Mouse (Mus musculus): ENCODE measurements around the gene Spin1. TPM values are rescaled to one million over a fixed set of nuclear protein-coding genes. Genes with fewer than 3 reads are reported as not detected.
"Not testable (repeated sequence)": the region's sequence is repeated elsewhere in the genome, so short reads cannot be mapped to it uniquely, and the experiment has no call there.

Spin1 gene
- 59.2 and 72.5 TPM in 2 replicates for total RNA-seq (2021)
- long read RNA-seq, full-length matches to known transcripts = 53 of 82 reads
- long read RNA-seq, partial matches to known transcripts = 3 of 82 reads
- long read RNA-seq, other reads (novel, unspliced or antisense) = 26 of 82 reads

DNA sequence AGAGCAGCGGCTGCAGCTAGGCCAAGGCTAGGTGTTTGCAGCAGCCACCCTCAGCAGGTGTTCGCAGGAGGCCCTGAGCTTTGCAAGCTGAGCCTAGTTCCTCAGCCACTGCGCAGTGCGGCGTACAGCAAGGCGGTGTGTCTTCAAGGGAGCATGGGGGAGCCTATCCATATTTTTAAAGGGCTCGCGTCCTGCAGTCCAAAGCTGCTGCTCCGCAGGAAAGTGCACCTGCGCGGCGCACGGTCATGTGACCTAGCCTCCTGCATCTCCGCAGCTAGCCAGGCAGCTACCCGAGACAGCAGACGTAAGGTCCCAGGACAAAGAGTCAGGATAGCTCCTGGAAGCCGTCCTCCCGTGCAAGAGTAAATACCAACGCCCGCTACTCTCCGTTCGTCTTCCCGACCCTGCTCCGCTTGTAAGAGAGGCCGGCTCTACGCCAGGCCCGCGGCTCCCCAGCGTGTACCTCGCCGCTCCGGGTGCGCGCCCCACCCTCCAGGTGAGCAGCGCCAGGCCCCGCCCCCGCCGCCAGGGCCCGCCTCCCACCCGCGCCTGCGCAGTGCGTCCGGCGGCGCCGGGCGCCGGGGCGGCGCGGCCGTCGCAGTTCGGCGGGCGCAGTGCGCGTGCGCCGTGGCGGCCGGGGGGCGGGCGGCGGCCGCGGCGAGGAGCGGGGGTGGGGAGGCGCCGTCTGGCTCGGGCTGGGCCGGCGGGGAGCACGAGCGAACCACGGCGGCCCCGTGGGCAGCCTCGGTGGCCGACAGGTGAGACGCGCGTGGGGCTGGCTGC, at the start of gene Spin1:
TSS of gene Spin1 (plus strand) at position 648 of the 783 bp plus-strand sequence.
- peak; percentile 90 for DNase-seq

DNA sequence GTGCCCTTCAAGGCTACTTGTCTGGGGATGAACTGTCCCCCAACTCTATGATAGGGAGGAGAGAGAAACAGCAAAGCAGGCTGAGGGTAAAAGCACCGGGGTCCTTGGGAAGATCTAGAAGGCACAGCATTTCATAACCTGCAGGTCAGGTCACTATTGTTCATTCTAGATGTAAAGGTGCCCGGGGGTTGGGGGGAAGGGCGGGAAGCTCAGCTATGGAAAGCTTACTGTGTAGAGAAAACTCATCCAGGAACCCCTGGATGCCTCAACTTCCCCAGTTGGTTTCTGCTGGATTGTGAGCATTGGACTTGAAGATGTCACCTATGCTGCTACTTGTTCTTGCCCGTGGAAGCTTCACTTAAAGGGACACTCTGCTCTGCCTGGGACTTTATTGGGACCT, 49.7 kb upstream of the Spin1 start:
- no peak for DNase-seq

DNA sequence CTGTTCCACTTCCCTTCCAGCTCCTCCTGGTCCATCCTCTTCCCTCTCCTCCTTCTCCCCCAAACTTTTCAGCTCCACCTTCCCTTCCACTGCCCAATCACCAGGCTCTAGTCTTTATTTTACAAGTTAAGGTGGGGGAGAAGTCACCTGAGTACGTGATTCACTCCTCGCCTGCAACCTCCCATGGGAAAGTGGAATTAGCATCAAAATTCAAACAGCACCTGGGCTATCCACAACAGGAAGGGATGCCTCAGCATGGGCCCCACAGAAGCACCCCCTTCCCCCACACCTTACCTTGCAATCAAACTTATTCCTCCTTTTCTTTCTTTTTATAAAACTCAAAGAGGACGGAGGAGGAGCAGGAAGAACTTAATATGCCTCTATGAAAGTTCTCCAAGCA, 48.3 kb upstream of the Spin1 start:
- DNase-seq = no peak

DNA sequence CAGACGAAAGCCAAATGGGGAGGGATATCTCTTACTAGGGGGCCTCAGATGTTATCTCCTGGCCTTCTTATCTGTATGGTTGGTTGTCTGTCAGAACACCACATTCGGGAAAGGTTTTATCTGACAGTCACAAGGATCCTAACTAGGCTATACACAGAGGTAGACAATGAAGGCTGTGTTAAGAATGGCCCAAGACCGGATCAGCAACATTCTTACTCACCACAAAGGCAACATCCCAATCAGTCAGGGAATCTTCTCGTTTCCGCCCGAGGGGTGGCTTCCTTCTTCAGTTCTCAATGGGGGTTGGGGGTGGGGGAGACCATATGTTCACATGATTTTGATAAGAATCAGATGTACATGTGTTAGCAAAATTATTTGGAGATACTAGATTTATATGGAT, 37.7 kb upstream of the Spin1 start:
- no peak for DNase-seq

DNA sequence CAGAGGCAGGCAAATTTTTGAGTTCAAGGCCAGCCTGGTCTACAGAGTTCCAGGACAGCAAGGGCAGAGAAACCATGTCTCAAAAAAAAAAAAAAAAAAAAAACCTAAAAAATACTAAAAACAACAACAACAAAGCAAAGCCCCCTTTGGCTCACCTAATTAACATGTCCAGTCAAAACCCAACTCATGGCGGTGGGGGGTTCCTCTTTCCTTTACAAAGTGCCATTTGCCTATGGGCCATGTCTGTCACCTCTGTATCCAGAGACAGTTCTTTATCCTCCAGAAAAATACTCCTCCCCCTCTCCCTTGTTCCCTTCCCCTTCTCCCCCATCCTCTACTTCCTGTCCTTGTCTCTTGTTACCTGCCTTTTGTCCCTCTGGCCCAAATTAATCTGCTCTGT, 37.0 kb upstream of the Spin1 start:
- DNase-seq = no peak

DNA sequence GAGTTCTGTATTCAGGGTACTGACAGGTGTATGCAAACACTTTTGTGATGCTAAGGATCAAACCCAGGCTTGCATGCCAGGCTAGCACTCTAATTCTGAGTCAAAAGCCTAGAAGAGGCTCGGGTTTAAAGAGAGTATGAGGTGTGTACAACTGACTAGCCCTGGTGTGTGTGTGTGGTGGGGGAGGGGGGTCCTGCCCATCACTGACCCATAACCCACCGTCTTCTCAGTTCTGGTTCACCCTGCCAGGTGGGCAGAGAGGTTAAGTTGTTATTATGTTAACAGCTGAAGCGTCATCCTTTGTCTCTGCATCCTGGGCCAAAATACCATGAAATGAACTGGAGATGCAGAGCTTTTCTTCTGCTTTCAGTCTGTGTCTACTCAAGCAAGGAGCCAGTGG, 36.3 kb upstream of the Spin1 start:
- DNase-seq = no peak

DNA sequence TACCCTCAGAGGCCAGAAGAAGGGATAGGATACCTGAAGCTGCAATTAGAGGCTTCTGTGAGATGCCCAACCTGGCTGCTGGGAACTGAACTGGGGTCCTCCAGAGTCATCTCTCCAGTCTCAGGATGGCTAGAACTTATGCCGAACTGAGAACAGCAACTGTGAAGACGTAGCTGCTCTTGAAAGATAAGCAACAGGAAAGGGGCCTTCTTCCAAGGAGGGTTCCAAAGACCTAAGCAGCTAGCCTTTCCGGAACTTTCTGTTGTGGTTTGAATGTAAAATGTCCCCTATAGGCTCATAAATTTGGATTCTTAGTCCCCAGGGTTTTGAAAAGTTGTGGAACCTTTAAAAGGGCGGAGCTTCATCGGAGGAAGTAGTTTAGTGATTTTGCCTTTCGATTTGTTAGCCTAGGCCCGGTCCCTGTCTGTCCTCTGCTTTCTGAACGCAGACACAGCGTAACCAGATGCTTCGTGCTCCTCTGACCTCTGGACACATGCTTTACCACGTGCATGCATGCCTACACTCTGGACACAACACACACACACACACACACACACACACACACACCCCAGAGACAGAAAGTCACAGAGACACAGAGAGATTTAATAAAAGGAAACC, 29.5 kb upstream of the Spin1 start:
- no peak for DNase-seq

DNA sequence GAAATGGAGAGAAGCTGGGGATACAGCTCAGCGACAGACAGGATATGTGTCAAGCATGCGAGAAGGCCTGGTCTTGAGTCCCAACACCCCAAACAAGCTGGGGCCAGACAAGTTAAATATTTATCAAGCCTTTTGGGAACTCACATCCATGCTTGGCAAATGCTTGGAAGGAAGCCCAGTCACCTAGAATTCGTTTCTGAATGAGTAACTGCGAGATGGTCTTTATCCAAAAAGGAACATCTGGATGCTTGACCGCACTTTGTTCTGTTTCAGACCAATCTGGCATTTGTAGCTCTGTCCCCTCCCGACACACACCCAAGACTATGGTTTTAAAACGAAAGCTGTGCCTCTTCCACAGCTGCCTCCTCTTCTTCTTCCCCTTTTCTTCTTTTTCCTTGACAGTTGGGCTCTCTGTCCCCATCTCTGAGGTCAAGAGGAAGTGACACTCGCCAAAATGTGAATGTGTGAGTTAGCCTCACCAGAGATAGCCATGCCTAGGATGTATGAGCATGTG, 28.9 kb upstream of the Spin1 start:
- no peak for DNase-seq

DNA sequence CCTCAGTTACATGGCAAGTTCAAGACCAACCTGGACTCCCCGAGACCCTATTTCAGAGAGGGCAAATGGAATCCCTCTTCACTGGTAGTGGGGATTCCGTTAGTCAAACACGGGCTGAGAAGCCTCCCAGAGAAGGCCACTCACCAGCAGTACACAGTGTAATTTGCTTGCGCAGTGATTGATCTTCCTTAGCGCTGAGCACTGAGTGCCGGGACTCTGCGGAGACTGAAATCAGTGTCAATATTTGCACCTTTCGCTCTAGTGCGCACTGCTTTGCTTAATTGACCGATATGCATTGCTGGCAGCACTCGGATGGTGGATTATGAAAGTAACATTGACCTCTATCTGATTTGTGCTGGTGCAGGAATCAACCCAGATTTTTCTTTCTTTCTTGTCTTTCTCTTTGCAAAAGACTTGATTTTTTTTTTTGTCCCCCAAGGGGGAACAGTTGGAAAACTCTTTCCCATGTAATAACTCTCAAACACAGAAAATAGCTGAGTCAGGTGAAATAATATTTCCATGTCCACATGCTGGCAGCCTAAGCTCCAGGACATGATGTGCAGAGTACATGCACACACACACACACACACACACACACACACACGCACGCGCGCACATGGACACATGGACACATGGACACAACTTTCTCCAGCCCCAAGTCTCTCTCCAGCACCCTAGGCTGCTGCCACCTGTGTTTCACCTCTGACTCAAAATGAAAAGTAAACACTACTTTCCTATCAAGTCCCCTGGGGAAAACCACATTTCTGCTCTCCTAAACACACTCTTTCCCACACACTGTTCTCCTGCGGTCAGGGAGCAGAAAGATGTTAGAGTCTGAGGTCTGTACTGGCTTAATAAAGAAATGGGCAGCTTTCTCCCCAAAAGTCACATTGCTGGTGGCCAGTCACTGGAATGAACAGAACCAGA, 27.5 kb upstream of the Spin1 start:
- no peak for DNase-seq

DNA sequence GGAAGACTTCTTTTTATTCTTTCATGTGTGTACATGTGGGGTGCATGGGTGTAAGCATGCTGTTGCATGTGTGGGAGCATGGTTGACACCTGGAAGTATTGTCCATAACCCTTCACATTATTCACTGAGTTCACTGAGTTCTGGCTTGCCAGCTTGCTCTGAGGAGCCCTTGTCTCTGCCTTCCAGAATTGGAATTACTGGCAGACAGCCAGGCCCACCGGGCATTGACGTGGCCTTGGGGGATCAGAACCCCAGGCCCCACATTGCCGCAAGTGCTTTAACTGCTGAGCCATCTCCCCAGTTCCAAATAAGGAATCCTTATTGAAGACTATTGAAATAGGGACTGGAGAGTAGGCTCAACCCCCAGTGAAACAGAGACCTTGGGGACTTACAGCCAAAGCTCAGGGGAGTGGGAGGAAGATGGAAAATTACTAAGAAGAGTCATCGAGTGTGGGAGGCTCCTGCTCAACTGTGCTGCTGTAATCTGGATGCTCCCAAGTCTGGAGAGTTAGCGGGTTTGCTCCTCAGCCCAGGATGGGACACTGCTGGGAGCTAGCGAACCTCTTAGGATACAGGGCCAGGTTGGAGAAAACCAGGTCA, 26.5 kb upstream of the Spin1 start:
- peak; percentile 50 for DNase-seq

DNA sequence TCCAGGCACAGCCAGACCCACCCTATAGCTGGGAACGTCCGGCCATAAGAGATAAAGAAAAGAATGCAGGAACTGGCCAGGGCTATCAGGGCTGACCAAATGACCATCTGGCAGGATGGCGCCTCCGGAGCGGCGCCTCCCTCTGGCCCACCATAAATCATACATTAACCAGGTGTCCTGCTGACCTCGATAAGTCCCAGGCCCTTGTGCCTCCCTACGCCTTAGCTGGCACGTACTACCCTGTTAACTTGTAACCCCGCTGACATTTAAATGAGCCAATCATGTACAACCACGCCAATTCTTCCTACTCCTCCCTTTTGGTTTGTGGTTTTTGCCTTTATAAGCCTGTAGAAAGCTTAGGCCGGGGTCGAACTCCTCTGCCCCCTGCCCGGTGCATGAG, 24.5 kb upstream of the Spin1 start:
- not testable (repeated sequence) for DNase-seq

DNA sequence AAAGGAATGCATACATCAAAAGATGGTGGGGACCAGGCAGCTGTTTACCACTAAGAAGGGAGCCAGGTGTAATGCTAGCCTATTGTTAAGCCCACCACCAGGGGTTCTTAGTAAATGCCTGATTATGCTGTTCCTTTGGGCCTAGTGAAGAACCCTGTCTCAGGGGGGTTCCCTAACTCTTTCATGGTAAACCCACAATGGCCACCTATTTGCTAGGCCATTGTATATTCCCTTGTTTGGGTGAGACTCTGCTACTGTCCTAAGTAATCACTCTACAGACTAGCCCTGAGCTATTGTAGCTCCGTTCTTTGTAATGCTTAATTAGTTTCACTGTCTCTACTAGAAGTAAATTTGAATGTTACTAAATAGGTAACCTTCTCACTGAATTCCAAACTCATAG, 22.1 kb upstream of the Spin1 start:
- DNase-seq = not testable (repeated sequence)

DNA sequence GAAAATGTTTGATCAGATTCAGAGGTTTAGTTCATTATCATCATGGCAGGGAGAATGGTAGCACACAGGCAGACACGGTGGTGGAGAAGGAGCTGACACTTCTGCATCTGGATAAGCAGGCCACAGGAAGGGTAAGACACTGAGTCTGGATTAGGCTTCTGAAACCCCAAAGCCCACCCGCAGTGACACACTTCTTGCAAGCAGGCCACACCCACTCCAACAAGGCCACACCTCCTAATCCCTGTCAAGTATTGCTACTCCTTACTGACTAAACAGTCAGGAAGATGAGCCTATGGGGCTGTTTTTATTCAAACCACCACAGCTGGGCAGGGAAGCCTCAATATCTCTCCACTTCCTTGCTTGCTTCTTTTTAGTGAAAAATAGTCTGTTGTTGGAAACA, 19.9 kb upstream of the Spin1 start:
- no peak for DNase-seq

DNA sequence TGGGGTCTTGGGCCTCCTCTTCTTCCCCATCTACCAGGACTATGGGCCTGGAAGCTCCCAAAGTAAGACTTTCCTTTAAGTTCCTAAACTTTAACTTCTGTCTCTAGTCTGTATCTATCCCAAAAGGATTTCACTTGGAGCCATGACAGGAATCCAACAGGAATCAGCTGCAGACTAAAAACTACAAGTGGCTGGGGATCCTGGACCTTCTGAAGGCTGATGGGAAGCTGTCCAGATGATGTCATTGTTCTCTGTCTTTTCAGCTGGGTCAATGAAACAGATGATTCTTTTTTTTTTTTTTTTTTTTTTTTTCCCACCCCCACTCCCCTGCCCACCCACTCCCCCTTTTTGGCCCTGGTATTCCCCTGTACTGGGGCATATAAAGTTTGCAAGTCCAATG, 16.4 kb upstream of the Spin1 start:
- DNase-seq = no peak

DNA sequence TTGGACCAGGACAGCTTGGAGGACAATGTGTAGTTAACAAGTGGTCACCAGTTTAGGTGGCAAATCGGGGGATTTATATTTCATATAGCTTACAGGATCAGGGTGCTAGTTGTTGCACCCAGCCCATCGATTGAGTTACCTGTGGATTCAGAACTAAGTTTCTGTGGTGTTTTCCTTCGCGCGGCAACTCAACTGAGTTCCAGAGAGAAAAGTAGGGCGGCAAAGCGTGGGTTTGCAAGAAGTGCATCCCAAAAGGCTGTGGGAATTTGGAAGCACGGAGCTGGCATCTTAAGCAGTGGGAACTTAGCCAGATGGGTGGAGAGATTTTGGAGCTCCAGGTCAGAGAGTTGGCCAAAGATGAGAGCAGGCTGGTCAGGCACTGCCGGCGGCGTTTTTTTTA, 14.7 kb upstream of the Spin1 start:
- DNase-seq = no peak

DNA sequence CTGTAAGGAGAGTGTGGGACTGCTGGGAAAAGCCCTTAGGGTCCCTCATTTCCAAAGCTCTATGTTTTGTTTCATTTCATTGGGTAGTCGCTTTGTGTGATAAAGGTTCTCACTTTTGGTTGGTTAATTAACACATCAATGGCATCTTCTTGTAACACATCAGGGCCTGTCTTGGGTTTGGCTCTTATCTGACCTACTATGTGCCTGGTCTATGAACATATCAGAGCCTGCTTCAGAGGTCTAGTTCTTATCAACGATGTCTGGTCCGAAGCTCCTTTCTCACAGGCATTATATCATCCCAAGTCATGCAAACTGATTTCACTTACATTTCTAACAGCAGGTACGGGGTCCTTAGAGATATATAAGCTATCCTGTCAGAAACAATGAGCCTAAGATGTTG, 13.4 kb upstream of the Spin1 start:
- DNase-seq = no peak

DNA sequence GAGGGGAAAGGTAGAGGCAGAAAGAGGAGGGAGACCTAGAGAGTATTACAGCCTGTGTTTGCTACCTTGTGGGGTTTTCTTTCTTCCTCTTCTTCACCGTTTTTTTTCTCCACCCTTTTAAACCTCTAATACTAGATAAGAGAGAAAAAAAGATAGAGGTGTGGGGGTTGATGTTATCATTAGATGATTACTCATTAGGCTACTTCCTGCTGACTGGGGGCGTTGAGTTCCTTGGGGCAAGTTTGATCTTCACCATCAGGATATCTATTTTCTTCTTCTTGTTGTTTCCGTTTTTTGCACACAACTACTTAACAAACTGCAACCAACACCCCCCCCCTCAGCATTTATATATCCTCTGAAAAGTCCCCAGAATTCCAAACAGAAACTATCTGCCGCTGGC, 12.5 kb upstream of the Spin1 start:
- DNase-seq = no peak

DNA sequence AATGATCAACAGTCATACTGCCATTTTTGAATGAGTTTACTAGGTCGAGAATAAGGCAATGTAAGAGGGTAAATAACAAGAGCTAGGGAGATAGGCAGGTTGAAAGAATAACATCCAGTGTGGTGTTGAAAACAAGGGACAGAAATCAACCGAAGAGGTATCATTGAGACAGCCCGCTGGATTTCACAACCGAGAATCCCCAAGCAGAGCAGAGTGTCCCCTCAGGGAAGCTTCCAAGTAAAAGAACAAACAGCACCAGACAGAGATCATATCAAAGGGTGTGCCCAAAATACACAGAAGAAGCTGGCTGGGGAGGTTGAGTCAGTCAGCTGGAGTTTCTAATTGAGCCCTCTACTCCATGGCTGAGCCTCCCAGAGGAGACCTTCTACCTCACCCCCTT, 11.6 kb upstream of the Spin1 start:
- DNase-seq = no peak

DNA sequence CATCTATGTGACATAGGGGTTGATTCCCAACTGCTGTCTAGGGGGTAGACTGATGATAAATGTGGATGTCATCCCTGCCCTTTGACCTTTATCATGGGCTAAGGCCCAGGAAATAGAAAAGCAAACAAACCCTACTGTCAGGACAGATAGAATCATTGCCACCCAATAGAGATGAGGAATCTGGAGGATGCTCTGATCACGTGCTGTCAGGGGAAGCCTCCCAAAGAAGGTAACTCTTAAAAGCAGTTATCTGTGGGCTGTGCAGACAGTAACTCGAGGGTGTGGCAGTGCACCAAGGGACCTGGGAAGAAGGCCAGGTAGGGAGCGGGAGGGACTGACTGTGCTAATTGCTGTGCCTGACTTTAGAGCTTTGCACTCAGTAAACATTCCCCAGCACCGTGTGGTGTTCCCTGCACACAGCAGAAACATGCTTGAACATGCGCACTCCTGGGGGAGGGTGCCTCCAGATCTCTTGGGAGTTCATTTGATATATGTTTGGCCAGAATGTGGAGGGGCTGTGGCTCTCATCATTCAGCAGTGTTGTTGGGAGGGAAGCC, 10.5 kb upstream of the Spin1 start:
- no peak for DNase-seq

DNA sequence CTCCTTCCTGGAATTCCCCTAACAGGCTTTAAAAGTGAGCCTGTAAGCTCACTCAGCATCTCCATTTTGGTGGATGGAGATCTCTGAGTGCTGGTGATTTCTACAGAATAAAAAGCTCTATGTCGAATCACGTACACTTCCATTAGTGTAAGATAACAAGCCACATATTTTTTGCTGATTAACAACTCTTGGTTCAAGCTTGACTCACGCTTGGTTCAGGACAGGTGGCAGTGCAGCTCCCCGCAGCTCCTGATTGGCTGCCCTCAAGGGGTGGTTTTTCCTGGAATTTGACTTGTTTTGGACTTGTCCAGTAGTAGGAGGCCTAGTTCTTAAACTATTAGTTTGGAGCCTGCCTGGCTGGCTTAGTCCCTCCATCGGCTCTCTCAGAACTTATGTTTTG, 7.2 kb upstream of the Spin1 start:
- no peak for DNase-seq

DNA sequence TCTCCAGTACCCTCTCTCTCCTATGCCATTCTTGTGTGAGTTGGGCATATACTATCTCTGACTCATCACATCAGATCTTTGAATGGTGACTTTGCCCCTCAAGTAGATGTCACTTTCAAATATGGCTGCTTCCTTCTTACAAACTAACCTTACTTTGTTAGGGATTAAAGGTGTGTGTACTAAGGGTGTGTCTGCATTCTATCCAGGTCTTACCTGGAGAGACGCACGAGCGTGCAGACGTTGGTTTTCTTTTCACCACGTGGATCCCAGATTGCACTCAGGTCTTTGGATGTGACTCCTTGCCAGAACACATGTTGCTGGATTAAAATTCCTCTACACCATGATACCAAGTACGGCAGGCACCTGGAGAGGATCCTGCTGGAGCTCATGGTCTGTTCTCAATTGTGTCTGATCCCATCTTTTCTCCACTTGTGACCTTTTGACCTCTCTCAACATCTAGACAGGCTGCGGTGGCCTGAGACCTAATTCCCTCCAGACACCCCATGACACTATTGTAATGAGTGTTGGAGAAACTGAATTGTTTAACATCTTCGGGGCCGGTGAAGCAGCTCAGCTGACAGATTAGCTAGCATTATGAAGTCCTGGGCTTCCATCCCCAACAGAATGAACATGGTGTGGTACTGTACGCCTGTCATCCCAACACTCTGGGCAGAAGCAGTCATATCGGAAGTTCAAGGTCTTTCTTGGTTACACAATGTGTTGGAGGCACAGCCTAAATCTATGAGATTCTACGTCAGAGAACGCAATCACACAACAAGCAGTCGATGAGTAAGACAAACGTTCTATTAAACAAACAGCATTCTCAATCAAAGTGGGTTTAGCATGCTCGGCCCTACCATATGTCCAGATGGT, 6.1 kb upstream of the Spin1 start:
- DNase-seq = no peak
